Mouse (Mus musculus): ENCODE results near the gene Chek2. TPM values are rescaled to one million over a fixed set of nuclear protein-coding genes. Genes with fewer than 3 reads are reported as not detected.
"Not testable (repeated sequence)": the region's sequence is repeated elsewhere in the genome, so short reads cannot be mapped to it uniquely, and the experiment has no call there.

The Chek2 gene
- total and polyA plus RNA-seq, 3 experiments = 25.0 to 41.6 (median 27.6) TPM

GRCm38 (mm10) chr5:110831036-110831720 is 8.6 kb upstream of the Chek2 start:
- in situ Hi-C loops (cut with MboI; ENCODE audit: low pct_ligation_motif_present, low pct_unique_long_range_greater_than_20kb, low sequenced_read_pairs) (no loop called here), dilution Hi-C loops (cut with MboI; ENCODE audit: extremely low pct_ligation_motif_present, extremely low pct_unique_long_range_greater_than_20kb, low sequenced_read_pairs) (no loop called here)
- Histone ChIP-seq H3K9me3 (replicated peaks; ENCODE audit: low read length) (no peaks in the 10 kb centered on the region), H3K36me3 (replicated peaks in 1 of 2; ENCODE audit: control insufficient read depth in 1 of 2, insufficient read depth in 1 of 2, low read length in 1 of 2) (peaks cover 16 to 68% of the 10 kb centered on the region in 2 experiments), H3K4me2 (ENCODE audit: insufficient read depth, low read depth, poor library complexity, severe bottlenecking) (no peak overlapping the region), H3K9ac (ENCODE audit: insufficient read depth, low read depth) (no peak overlapping the region), H3K27ac (ENCODE audit: insufficient read depth, low read depth) (no peak overlapping the region), H3K27me3 (replicated peaks) (no peaks in the 10 kb centered on the region), H3K4me1 (ENCODE audit: control insufficient read depth in 1 of 2, insufficient read depth in 2 of 2) (peaks cover 0 to 7% of the 10 kb centered on the region in 2 experiments; a peak in 2 of 4 replicates), H3K79me2 (replicated peaks; ENCODE audit: control insufficient read depth, extremely low read depth, insufficient read depth, poor library complexity, severe bottlenecking) (no peaks in the 10 kb centered on the region), H3K4me3 (replicated peaks in 1 of 3; ENCODE audit: low read depth in 2 of 3, low read length in 2 of 3, poor library complexity in 1 of 3) (no peak overlapping the region)
- DNase-seq (ENCODE audit: extremely low read depth) = no peak
- TF ChIP-seq IRF4 (IDR thresholded peaks at IDR 0.05; ENCODE audit: low read depth, low read length) = no peak
- no peak for TF ChIP-seq MAZ (IDR thresholded peaks at IDR 0.05; ENCODE audit: low read depth, low read length)
- no peak for TF ChIP-seq CTCF (conservative IDR thresholded peaks at IDR 0.05 in 1 of 2, IDR thresholded peaks at IDR 0.05 in 1 of 2; ENCODE audit: low read depth in 2 of 2, low read length in 2 of 2)
- no peak for TF ChIP-seq EP300 (IDR thresholded peaks at IDR 0.05; ENCODE audit: low read length)
- TF ChIP-seq NELFE (IDR thresholded peaks at IDR 0.05; ENCODE audit: low read depth, low read length) = no peak
- TF ChIP-seq E2F4 (IDR thresholded peaks at IDR 0.05; ENCODE audit: insufficient replicate concordance, low read depth, low read length) = no peak
- TF ChIP-seq GABPA (IDR thresholded peaks at IDR 0.05; ENCODE audit: insufficient replicate concordance, low read depth, low read length) = no peak
- no peak for TF ChIP-seq MAFK (IDR thresholded peaks at IDR 0.05; ENCODE audit: insufficient replicate concordance, low read length)
- TF ChIP-seq KAT2A (IDR thresholded peaks at IDR 0.05; ENCODE audit: insufficient replicate concordance, low read length) = no peak
- TF ChIP-seq MEF2A (IDR thresholded peaks at IDR 0.05; ENCODE audit: borderline replicate concordance, low read depth, low read length) = no peak
- no peak for TF ChIP-seq ZNF384 (IDR thresholded peaks at IDR 0.05; ENCODE audit: low read depth, low read length)
- TF ChIP-seq ZC3H11A (IDR thresholded peaks at IDR 0.05; ENCODE audit: low read depth, low read length) = no peak
- TF ChIP-seq RAD21 (IDR thresholded peaks at IDR 0.05; ENCODE audit: low read depth, low read length) = no peak
- no peak for TF ChIP-seq MYC (IDR thresholded peaks at IDR 0.05; ENCODE audit: low read depth, low read length)
- no peak for TF ChIP-seq ELF1 (IDR thresholded peaks at IDR 0.05; ENCODE audit: low read depth, low read length)

GRCm38 (mm10) chr5:110835959-110836358 is 3.8 kb upstream of the Chek2 start:
- Histone ChIP-seq H3K4me3 (replicated peaks in 1 of 3; ENCODE audit: low read depth in 2 of 3, low read length in 2 of 3, poor library complexity in 1 of 3) (no peak overlapping the region), H3K9ac (ENCODE audit: insufficient read depth, low read depth) (no peak overlapping the region), H3K27me3 (replicated peaks) (no peaks in the 10 kb centered on the region), H3K27ac (ENCODE audit: insufficient read depth, low read depth) (no peak overlapping the region), H3K79me2 (replicated peaks; ENCODE audit: control insufficient read depth, extremely low read depth, insufficient read depth, poor library complexity, severe bottlenecking) (peaks cover 8% of the 10 kb centered on the region), H3K36me3 (replicated peaks in 1 of 2; ENCODE audit: control insufficient read depth in 1 of 2, insufficient read depth in 1 of 2, low read length in 1 of 2) (peaks cover 13 to 51% of the 10 kb centered on the region in 2 experiments), H3K9me3 (replicated peaks; ENCODE audit: low read length) (no peaks in the 10 kb centered on the region), H3K4me1 (ENCODE audit: control insufficient read depth in 1 of 2, insufficient read depth in 2 of 2) (peaks cover under 1 to 10% of the 10 kb centered on the region in 2 experiments; a peak in 3 of 4 replicates), H3K4me2 (ENCODE audit: insufficient read depth, low read depth, poor library complexity, severe bottlenecking) (no peak overlapping the region)
- TF ChIP-seq RAD21 (IDR thresholded peaks at IDR 0.05; ENCODE audit: low read depth, low read length) = peak; percentile 35
- peak in 1 of 2 experiments; percentile 43; a peak in 2 of 4 replicates for TF ChIP-seq CTCF (conservative IDR thresholded peaks at IDR 0.05 in 1 of 2, IDR thresholded peaks at IDR 0.05 in 1 of 2; ENCODE audit: low read depth in 2 of 2, low read length in 2 of 2)
- TF ChIP-seq SMC3 (IDR thresholded peaks at IDR 0.05; ENCODE audit: low read depth, low read length) = peak; percentile 29
- no peak for TF ChIP-seq UBTF (IDR thresholded peaks at IDR 0.05; ENCODE audit: low read depth, low read length)
- dilution Hi-C loops (cut with MboI; ENCODE audit: extremely low pct_ligation_motif_present, extremely low pct_unique_long_range_greater_than_20kb, low sequenced_read_pairs) = no loop called here
- no peak for DNase-seq (ENCODE audit: extremely low read depth)
- in situ Hi-C loops (cut with MboI; ENCODE audit: low pct_ligation_motif_present, low pct_unique_long_range_greater_than_20kb, low sequenced_read_pairs) = no loop called here

GRCm38 (mm10) chr5:110838016-110838415 is 1.8 kb upstream of the Chek2 start:
- H3K4me3 ChIP-seq (replicated peaks in 1 of 3; ENCODE audit: low read depth in 2 of 3, low read length in 2 of 3, poor library complexity in 1 of 3); dilution Hi-C loops (cut with MboI; ENCODE audit: extremely low pct_ligation_motif_present, extremely low pct_unique_long_range_greater_than_20kb, low sequenced_read_pairs); H3K4me2 ChIP-seq (ENCODE audit: insufficient read depth, low read depth, poor library complexity, severe bottlenecking); H3K9me3 ChIP-seq (replicated peaks; ENCODE audit: low read length); DNase-seq (ENCODE audit: extremely low read depth); H3K27ac ChIP-seq (ENCODE audit: insufficient read depth, low read depth); in situ Hi-C loops (cut with MboI; ENCODE audit: low pct_ligation_motif_present, low pct_unique_long_range_greater_than_20kb, low sequenced_read_pairs); H3K79me2 ChIP-seq (replicated peaks; ENCODE audit: control insufficient read depth, extremely low read depth, insufficient read depth, poor library complexity, severe bottlenecking); H3K27me3 ChIP-seq (replicated peaks): not testable (repeated sequence)
- Histone ChIP-seq H3K36me3 (replicated peaks in 1 of 2; ENCODE audit: control insufficient read depth in 1 of 2, insufficient read depth in 1 of 2, low read length in 1 of 2) (peaks cover 10 to 52% of the 10 kb centered on the region in 2 experiments), H3K9ac (ENCODE audit: insufficient read depth, low read depth) (0 out of 2 replicates have a peak overlapping the region, but pooled peaks have one; percentile 83), H3K4me1 (ENCODE audit: control insufficient read depth in 1 of 2, insufficient read depth in 2 of 2) (peaks cover 4 to 27% of the 10 kb centered on the region in 2 experiments)

All from CH12.LX (cell line).